Mouse (Mus musculus): ENCODE results near the gene Kcnq1.
A peak's percentile ranks its signal among the peaks of the same experiment; 100 is the strongest.

The Kcnq1 gene

DNA sequence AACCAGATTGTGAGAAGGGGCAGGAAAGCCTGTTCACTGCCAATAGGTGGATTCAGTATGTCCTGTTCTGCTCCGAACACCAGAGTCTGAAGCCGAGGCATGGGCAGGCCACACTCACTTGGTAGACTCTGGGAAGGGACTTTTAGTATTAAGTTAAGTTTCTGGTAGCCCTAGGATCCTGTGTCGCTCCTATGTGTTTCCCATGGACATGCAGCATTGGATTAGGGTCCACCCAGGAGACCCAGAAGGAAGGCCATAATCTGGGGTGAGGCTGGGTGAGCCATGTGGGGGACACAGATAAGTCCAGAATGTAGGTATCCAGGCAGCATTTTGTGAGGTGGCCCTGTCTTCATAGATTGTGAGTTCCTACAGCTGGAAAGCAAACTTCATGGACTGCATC lies 81.0 kb downstream of the Kcnq1 start:
- DNase-seq, result no peak

DNA sequence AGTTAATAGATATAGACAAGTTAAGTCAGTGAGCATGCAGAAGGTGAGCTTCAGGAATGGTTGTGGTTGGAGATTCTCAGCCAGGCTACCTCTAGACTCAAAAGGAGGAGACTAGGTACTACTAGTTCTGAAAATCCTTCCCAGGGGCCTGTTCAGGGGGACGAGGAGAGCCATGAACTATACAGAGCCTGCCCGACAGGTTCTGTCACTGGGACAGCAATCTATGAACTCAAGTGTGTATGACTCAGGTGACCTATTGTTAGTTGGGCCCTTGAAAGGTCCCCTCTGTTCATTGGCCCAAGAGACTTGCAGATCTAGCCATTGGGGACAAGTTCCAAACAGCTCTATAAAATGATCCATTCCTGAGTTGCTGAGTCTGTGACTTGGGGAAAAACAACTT lies 82.4 kb downstream of the Kcnq1 start:
- DNase-seq, result no peak

DNA sequence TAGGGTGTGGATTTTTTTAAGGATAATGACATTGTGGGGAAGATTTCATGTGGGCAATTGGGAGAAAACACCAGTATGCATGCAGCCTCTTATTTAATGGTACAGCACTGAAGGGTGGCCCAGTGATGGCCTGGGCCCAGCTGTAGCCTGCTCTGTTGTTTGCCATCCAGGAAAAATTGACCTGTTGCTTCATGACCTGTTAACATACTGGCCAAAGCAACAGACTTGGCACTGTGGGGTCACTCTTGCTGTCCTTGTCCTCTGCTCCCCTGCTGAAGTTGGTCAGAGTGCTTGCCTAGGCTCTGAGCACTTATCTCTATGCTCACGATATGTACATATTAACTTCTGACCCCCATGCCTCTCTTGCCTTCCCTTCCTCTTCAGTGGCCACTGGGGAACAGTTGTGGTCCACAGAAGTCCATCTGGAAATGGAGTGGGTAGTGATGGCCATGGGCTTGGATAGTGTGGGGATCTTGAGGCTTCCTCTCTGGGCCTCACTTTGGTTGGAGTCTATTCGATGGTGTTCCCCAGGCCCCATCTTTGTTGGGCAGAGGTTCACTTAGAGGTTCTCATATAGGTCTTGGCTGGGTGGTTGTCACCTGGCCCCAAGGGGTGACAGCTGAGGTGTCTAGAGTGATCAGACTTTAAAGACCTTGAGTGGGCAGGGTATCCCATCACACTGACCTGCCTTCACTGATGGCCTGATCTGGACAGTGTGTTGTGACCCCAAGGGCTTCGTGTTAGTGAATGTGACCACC lies 84.0 kb downstream of the Kcnq1 start:
- no peak for DNase-seq

DNA sequence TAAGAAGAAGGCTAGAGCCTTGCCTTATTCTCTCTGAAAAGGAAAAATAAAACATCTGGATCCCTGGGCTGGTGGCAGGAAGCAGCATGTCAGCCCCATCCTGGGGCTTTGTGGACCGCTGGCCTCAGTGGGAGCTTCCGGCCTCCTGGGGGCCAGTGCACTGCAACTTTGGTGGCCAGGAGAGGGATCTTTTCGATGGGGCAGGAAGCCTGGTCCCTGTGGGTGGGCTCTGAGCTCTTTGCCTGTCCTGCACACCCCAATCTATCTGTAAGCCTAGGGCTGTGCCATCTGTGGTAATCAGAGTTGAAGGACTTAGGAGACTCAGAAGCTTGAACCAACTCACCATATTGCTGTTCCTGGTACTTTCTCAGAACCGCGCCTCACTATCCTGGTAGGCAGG lies 84.7 kb downstream of the Kcnq1 start:
- peak; percentile 29 for DNase-seq

DNA sequence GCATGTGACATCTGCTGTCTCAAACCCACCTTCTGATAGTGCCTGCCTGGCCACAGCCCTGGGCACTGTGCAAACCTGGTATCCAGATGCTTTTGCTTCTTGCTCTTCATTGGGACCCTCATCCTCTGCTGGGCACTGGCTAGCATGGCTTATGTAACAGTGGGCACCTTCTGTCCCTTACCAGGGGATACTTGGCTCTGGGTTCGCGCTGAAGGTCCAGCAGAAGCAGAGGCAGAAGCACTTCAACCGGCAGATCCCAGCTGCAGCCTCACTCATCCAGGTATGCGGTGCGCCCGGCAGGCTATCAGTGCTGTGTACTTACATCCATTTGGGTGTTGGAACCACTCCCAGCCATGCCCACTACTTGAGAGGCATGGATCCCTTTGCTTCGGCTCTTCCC lies 86.2 kb downstream of the Kcnq1 start:
- no peak for DNase-seq

DNA sequence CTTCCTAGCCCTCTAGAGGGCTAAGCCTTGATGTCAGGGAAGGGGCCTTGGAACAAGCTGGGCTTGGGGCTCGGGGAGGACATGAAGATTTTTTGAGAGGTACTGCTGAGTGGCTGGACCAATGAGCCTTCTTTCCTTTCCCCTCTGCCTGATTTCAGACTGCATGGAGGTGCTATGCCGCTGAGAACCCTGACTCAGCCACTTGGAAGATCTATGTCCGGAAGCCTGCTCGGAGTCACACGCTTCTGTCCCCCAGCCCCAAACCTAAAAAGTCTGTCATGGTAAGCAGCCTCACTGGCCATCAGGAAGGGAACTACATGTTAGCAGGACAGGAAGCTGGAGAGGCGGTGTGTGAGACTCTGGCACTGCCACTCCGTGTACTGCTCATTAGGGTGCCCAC lies 87.9 kb downstream of the Kcnq1 start:
- DNase-seq, result no peak

DNA sequence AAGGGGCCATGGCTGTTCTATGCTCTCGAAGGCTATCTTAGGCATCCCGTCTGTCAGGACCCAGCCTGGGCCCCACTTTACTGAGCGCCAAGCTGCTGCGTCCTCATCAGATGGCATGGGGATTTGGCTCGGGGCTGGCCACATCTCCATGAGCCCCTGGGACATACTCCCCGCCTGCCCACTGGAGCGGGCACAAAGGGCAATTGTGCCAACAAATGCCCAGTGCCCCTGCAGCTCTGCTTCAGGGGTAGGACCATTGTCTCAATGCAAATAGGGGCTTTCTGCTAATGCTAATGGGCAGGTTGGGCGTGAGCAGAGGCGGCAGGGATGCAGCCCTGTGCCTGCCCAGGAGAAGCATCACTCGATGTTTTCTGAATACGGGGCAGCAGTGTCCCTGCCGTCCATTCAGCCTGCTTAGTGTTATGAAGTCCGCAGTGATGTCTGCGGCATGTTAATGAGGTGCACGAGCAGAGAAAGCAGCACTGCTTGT lies 91.8 kb downstream of the Kcnq1 start:
- no peak for DNase-seq

DNA sequence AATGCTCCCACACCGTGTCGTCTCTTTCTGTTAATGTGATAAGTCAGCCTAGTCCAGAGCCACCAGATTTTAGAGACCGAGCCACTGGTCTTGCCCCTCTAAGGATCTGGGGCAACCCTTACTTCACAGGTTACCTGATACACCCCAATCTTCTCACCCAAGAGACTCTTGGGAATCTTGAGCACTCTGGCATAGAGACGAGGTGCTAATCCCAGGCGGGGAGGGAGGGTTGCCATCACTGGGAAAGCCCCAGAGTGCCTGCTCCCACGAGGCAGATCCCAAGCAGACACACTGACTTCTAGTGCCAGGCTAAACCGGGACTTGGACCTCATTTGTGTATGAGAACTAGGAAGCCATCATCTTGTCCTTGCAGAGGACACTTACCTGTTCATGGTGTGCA lies 92.3 kb downstream of the Kcnq1 start:
- no peak for DNase-seq

DNA sequence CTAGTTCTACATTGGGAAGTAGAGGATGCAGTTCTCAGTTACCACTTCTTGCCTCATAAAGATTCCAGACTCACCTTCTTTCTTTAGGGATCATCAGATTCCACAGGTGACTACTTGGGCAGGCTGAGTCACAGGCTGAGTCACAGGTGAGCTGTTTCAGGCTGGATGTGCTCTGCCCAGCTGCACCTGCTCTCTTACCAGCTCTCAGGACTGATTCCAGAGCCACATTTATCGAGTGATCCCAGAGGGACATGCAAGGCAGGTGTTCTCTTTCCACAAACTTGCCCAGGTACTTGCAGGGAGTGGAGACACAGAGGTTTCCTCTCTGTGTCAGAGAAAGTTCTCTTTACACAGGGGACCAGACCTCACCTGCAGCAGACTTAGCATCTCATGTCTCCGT lies 95.1 kb downstream of the Kcnq1 start:
- DNase-seq, result no peak

DNA sequence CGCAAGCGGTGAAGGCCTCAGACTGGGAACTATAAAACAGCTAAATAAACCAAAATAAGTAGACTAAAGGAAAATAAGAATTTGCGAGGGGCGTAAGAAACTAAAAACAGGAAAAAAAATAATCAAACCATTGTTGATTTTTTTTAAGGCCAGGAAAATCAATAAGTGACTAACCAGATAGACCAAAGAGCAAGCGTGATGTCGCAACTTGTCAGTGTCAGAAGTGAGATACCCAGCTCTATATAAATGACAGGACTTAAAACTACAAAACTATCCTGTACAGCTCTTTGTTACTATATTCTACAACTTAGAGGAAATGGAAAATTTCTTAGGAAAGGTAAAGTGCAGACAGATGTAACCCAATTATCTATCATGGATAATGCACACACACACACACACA lies 97.7 kb downstream of the Kcnq1 start:
- no peak for DNase-seq

DNA sequence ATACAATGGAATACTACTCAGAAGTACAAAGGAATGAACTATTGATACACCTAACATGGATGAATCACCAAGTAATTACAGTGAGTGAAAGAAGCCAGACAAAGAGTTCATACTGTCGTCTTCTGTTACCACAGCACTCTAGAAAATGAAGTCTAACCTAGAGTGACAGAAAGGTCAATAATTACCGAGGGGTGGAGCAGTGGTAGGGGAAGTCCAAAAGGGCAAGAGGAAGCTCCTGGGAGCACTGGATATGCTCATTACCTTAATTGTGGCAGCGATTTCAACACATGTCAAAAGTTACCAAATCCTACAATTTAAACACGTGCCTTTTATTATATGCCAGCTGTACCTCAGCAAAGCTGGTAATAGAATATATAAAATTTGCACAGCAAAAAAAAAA lies 100.9 kb downstream of the Kcnq1 start:
- DNase-seq, result no peak

DNA sequence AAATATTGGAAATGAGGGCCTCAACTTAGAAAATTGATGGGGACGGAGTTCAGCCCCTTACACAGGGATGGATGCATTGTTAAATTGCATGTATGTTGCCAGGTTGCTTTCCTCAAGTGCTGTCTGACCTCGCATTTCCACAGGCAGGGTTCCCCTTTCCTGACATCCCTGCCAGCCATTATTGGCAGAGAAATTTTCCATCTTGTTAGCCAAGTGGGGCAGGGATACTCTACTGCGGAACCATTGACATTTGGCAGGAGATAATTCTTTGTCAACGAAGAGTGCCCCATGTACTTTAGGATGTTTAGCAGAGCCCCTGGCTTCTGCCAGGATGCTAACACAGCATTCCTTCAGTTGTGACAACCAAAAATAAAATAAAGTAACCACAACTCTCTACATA lies 104.6 kb downstream of the Kcnq1 start:
- no peak for DNase-seq

DNA sequence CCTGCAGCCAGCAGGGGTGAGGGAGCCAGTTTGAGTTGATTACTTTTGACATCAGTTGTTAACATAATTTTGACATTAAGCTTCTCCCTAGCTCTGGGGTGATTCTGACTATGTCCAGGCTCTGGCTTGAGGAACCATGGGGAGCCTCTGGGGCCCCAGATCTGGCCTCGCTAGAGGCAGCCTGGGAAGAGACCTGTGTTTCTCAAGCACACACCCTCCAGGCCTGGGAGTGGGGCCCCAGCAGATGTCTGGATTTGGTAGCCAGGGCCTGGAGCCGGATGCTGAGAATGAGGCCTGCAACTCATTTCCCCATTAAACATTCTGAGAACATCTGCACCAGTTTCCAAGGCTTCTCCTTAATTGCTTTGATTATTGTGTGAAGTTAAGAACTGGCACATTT lies 145.0 kb downstream of the Kcnq1 start:
- DNase-seq, result no peak

DNA sequence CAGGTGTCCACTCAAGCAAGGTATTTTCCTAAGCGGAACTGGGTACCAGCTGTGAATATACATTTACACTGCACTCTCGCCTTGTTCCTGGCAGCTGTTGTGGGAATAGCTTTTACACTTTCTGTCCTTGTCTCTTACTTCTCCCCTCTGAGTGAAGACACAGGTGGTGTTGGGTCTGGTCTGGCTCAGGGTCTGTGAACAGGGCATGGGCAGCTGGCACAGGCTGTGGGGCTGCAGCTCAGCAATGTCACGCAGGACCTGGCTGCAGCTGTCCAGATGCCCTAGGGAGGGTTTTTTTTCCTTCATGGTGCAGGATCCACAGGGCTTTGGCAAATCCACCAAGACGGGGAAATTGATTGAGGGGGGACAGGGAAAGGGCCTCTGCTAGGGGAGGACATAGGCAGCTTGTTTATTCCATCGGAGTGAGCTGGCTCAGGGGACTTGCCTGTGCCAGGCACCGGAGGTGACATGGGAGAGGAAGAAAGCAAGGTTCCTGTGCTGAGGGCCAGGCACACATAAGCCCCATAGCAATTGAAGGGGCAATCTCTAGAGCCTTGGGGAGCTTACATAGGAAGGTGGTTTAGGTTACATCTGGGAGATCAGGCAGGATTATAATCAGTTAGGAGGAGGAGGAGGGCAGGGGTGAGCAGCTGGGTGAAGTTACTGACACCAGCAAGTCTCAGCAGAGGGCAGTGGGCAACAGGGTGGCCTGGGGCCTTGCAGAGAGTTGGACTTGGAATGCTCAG lies 147.1 kb downstream of the Kcnq1 start:
- DNase-seq, result no peak

DNA sequence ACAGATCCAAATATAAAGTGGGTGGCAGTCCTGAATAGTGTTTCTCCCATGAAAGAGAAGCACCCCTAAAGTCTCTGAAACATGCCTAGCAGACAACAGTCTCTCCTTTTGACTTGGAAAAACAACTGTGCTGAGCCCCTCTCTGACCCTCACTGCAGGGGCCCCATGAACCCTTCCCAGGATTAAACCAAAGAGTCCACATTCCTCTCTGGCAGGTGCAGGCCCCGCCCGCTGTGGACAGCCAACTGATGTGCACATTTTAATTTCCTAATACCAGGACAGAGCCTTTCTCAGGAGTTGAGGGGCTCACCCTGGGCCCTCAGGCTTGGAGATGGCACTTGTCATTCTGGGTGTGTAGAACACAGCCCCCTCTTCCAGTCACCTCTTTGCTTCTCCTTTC lies 148.7 kb downstream of the Kcnq1 start:
- no peak for DNase-seq

DNA sequence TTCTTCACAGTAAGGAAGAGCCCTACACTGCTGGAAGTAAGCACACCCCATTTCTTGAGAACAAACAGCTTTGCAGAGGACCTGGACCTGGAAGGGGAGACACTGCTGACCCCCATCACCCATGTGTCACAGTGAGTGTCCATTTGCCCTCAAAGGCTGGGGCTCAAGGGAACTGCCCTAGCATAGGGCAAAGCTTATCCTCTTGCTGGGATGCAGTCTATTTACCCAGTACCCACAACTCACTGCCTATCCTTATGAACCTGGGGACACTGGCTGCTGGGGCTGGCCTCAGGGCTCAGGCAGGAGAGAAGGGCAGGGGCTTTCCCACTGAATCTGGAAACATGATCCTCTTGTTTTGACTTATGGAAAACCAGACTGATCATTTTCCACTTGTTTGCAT lies 155.1 kb downstream of the Kcnq1 start:
- DNase-seq, result no peak

DNA sequence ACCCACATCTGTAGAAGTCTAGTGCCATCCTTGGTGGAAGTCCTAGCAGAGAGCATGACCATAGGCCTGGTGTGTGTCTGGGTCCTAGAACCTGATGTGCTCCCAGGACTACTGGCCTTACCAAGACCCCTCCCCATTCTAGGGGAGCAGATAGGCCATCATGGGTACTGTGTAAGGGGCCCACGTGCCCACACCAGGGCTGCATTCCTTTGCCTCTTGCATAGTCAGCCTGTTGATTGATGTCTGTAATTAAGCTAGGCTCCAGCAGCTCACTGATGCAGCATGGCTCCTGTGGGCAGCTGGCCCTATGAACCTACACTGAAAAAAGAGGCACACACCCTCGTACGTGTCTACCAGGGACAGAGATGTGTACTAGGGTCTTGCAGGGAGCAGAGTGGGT lies 157.4 kb downstream of the Kcnq1 start:
- DNase-seq, result no peak

DNA sequence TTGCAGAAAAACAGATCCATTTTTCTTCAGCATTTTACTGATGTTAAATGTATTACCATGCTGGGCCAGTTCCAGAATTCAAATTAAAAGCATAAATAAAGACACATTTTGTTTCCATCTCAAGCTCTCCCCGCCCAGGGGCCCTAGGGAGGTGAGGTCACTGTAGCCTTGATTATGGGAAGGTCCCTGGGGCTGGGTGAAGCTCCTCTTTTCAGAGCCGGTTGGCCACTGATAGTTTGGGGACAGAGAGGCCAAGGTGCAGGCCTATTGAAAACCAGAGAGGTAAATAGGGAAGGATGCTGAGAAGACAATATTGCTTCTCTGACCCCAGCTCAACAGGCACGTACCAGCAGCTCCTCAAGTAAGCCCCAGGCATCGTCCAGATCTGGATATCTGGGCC lies 157.8 kb downstream of the Kcnq1 start:
- no peak for DNase-seq

DNA sequence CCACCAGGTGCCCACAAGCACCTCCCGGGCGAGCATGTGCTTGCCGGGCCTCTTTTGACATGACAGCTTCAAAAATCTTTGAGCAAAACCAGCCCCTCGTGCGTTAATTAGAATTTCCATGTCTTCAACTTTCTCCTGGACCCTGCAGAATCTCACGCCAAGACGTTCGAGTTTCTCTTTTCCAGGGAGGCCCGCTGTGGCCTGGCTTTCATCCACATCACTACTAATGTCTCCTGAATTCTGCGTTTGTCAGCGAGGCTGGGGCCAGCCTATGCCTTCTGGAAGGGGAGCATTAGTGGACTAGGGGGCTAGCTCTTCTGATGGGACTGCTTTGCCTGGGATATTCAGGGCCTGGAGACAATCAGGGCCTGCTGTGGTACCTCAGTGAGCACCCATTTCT lies 159.2 kb downstream of the Kcnq1 start:
- DNase-seq, result no peak

DNA sequence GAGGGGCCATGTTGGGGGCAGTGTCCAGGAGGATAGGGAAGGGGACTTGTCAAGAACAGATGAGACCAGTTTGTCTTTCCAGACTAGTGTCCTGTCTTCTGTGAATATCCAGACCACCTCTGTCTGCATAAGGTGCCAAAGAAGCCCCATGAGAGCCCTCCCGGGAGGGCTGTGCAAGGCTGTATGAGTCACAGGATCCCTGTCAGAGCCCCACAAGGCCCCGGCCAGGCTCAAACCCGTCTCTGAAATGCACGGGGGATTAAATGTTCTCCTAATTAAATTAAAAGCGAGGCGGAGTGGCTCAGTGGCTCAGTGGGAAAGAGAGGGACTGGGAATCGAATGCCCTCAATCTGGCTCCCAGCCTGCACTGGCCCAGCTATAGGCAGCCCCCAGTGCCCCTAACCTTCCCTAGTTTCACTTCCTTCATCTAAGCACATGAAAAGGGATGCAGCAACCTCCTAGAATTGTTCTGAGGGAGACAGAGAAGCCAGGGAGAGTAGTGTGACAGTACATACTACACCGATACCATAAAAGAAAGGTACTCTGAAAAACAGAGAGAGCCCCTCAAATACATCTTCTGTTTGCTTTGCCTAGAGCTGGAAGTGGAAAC lies 159.8 kb downstream of the Kcnq1 start:
- DNase-seq, result no peak

DNA sequence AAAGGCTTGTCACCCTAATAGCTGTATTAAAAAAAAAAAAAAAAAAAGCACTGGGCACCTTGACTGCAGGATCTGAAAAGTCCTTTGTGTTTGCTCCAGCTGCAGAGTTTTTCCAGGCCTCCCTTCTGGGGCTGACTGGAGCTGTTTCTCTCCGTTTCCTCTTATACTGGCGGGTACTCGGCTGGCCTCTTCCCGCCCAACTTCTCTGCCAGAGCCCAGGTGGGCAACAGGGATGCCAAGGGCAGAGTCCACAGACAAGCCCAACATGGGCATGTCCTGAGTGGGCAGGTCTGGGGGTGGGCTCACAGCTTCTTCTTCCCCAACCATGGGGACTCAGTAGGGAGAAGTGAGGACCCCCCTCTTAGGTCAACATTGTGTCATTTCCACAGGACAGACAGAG lies 167.6 kb downstream of the Kcnq1 start:
- DNase-seq, result no peak

DNA sequence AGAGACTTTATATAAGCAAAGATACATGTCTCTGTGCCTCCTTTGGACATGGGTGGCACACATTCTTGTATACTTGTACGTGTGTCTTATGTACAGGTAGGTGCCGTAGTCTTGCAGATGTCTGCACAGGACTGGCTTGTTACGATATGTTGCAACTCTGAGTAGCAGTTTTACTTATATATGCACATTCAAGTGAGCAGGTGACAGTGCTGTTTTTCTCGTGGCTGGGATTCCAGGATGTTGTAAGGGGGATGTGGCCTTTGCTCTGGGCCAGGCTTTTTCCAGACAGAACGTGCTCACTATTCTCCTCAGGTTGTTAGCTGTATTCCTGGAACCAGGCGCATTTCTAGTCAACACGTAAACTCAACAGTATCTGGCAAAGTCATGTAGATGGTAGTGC lies 168.9 kb downstream of the Kcnq1 start:
- no peak for DNase-seq

DNA sequence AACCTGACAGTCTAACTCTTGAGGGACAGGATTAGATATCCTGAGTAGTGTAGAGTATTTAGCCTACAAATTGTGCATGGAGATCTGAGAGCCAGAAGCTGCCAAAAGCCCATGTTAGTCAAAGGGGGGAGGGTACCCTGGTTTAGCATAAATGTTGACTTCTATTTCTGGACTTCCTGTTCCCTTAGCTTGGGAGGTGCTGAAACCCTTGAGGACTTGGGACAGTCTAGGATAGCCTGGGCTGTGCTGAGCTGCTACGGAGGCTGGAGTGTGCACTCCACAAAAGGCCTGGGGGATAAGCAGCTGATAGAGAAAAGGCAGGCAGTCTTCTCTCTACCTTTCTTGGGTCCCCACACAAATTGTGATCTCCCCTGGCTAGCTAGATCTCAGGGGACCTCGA lies 177.5 kb downstream of the Kcnq1 start:
- no peak for DNase-seq

DNA sequence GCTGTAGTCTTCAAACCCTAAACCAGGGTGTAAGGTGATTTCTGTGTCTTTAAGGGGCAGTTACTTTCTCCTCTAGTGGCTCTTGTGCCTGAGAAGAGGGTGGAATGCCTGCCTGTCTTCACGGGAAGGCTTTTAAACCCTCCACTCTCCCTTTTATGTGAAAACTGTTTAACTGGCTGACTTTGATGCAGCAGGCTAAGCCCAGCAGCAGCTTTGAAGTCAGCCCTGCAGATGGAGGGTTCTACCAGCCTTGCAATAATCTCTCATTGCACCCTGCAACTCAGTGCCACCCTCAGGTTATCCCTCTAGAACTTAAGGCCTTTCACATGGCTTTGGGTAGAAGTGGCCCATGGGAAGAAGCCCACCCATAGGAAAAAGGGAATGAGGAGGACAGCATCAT lies 178.7 kb downstream of the Kcnq1 start:
- no peak for DNase-seq
